Mouse (Mus musculus) liver, embryonic 14.5 days (tissue): ENCODE measurements around the gene Tmem82. TPM values are rescaled to one million over a fixed set of nuclear protein-coding genes. Genes with fewer than 3 reads are reported as not detected.

Experiments used
- ATAC-seq: fragments of 200-750 bp; cut with Nextera tagmentation; 2 replicates; pipeline ENCODE4 v1.8.0; 2017; ENCODE audit warnings: moderate number of reproducible peaks, mild to moderate bottlenecking, moderate library complexity; ENCODE audit not compliant: insufficient read depth
- DNase-seq, 3 experiments: peaks; one replicate each; pipeline ENCODE4 v3.0.0-alpha.2; 2012 to 2013; ENCODE audit warnings: low read depth in 3 of 3, low spot score in 3 of 3
- H3K27ac ChIP-seq: fragments of 300-500 bp; sonication (generic); 2 replicates; pipeline ENCODE4 v1.5.1; 2014; ENCODE audit warnings: moderate library complexity, mild to moderate bottlenecking, control low read depth, inconsistent platforms
- H3K27me3 ChIP-seq: fragments of 300-500 bp; sonication (generic); 2 replicates; pipeline ENCODE4 v1.6.1; 2014; ENCODE audit warnings: mild to moderate bottlenecking, low read length, moderate library complexity; ENCODE audit not compliant: control insufficient read depth, insufficient read depth
- H3K36me3 ChIP-seq: fragments of 300-500 bp; sonication (generic); replicated peaks from 2 replicates; pipeline ENCODE4 v1.6.1; 2014; ENCODE audit warnings: low read depth; ENCODE audit not compliant: control insufficient read depth, insufficient read depth
- H3K4me1 ChIP-seq, 2 experiments: fragments of 200-500 bp in 1 of 2; fragments of 300-500 bp in 1 of 2; sonication (generic) in 1 of 2; replicated peaks; 2 replicates each; pipeline ENCODE4 v1.6.1; 2012 to 2014; ENCODE audit warnings: antibody characterized with exemption in 1 of 2, inconsistent platforms in 1 of 2, low read length in 1 of 2; ENCODE audit not compliant: control insufficient read depth in 2 of 2, insufficient read depth in 2 of 2
- H3K4me2 ChIP-seq: fragments of 300-500 bp; sonication (generic); 2 replicates; pipeline ENCODE4 v1.6.1; 2014; ENCODE audit warnings: low read depth, mild to moderate bottlenecking, control low read depth, moderate library complexity
- H3K4me3 ChIP-seq, 2 experiments: fragments of 200-500 bp in 1 of 2; fragments of 300-500 bp in 1 of 2; sonication (generic) in 1 of 2; 2 replicates each; pipeline ENCODE4 v1.5.1; 2012 to 2014; ENCODE audit warnings: low read depth in 2 of 2, low read length in 2 of 2, mild to moderate bottlenecking in 2 of 2, control low read depth in 1 of 2, inconsistent platforms in 1 of 2, moderate library complexity in 1 of 2; ENCODE audit not compliant: insufficient read depth in 1 of 2
- H3K9ac ChIP-seq: fragments of 300-500 bp; sonication (generic); replicated peaks from 2 replicates; pipeline ENCODE4 v1.6.1; 2014; ENCODE audit warnings: mild to moderate bottlenecking, control low read depth, moderate library complexity
- H3K9me3 ChIP-seq: fragments of 300-500 bp; sonication (generic); 2 replicates; pipeline ENCODE4 v1.6.1; 2016; ENCODE audit warnings: low read length, mixed read lengths; ENCODE audit not compliant: control insufficient read depth
- CTCF ChIP-seq: IDR thresholded peaks from 2 replicates; pipeline ENCODE4 v1.5.1; 2016; ENCODE audit warnings: antibody characterized with exemption, low read depth, control low read depth
- EP300 ChIP-seq: IDR thresholded peaks from 2 replicates; pipeline ENCODE4 v1.6.1; 2016; ENCODE audit warnings: antibody characterized with exemption, low read depth
- WGBS: fragments of 180-500 bp; shearing (Covaris S2); extraction: QIAGEN DNeasy Blood & Tissue Kit; methylation state at CpG from one replicate; pipeline ENCODE4 v1.1.7; 2014; ENCODE audit not compliant: insufficient replicate concordance; 5-methylcytosine and 5-hydroxymethylcytosine counted together
- polyA plus RNA-seq, 2 experiments: library from polyadenylated mRNA; depleted of rRNA in 1 of 2; stranded (reverse) in 1 of 2; unstranded in 1 of 2; fragments of >200 nt; fragmentation: Nextera tagmentation in 1 of 2; extraction: Ambion mirVana in 1 of 2; gene quantifications; 2 replicates each; pipeline versions ENCODE4 v1.2.1 to v1.2.3; 2012 to 2014

Tmem82 gene
- polyA plus RNA-seq, 2 experiments = 2.1 to 2.2 TPM

GRCm38 (mm10) chr4:141660884-141661283, 42.5 kb upstream of the Tmem82 start:
- H3K4me3 ChIP-seq = no peak overlapping the region
- H3K27me3 ChIP-seq = no peaks in the 10 kb centered on the region
- DNase-seq = no peak
- H3K4me2 ChIP-seq = no peak overlapping the region
- no peaks in the 10 kb centered on the region for H3K36me3 ChIP-seq
- ATAC-seq = no peak
- H3K9ac ChIP-seq = no peak overlapping the region
- WGBS = 85% methylated on average over 11 of the region's 11 CpGs
- H3K9me3 ChIP-seq = no peaks in the 10 kb centered on the region
- no peak overlapping the region for H3K27ac ChIP-seq
- peaks cover 7 to 20% of the 10 kb centered on the region in 2 experiments for H3K4me1 ChIP-seq
- no peak for TF ChIP-seq CTCF
- TF ChIP-seq EP300 = no peak

GRCm38 (mm10) chr4:141659739-141660138, 41.3 kb upstream of the Tmem82 start:
- Histone ChIP-seq H3K36me3 (no peaks in the 10 kb centered on the region), H3K27me3 (no peaks in the 10 kb centered on the region), H3K4me3 (no peak overlapping the region), H3K9ac (no peak overlapping the region), H3K4me2 (no peak overlapping the region), H3K4me1 (peaks cover 7 to 18% of the 10 kb centered on the region in 2 experiments), H3K9me3 (no peaks in the 10 kb centered on the region), H3K27ac (no peak overlapping the region)
- peak; percentile 58 for TF ChIP-seq CTCF
- TF ChIP-seq EP300 = no peak
- DNase-seq (no peak), ATAC-seq (no peak)
- WGBS = 73% methylated on average over 4 of the region's 4 CpGs

- Histone ChIP-seq H3K4me2 (no peak overlapping the region), H3K27ac (no peak overlapping the region), H3K9me3 (no peaks in the 10 kb centered on the region), H3K4me1 (peaks cover 7 to 14% of the 10 kb centered on the region in 2 experiments), H3K9ac (no peak overlapping the region), H3K36me3 (no peaks in the 10 kb centered on the region), H3K27me3 (no peaks in the 10 kb centered on the region), H3K4me3 (no peak overlapping the region)
- ATAC-seq (no peak), DNase-seq (no peak)
- 80% methylated on average over 6 of the region's 6 CpGs for WGBS
- TF ChIP-seq EP300 (no peak), CTCF (no peak)
These were observed 40.5 kb upstream of the Tmem82 start for GRCm38 (mm10) chr4:141658846-141659484.

GRCm38 (mm10) chr4:141656932-141657331, 38.5 kb upstream of the Tmem82 start:
- H3K4me3 ChIP-seq = no peak overlapping the region
- H3K27ac ChIP-seq = no peak overlapping the region
- no peaks in the 10 kb centered on the region for H3K27me3 ChIP-seq
- no peak overlapping the region for H3K9ac ChIP-seq
- DNase-seq (no peak), ATAC-seq (peak; percentile 36; the same call in 1 of the 2 replicates)
- 78% methylated on average over 8 of the region's 8 CpGs for WGBS
- H3K4me2 ChIP-seq = no peak overlapping the region
- peaks cover 0 to 8% of the 10 kb centered on the region in 2 experiments; a peak in 2 of 4 replicates for H3K4me1 ChIP-seq
- TF ChIP-seq EP300 = no peak
- no peaks in the 10 kb centered on the region for H3K9me3 ChIP-seq
- no peaks in the 10 kb centered on the region for H3K36me3 ChIP-seq

- no peak overlapping the region for H3K27ac ChIP-seq
These were observed 37.6 kb upstream of the Tmem82 start for GRCm38 (mm10) chr4:141655908-141656608.

More at GRCm38 (mm10) chr4:141655908-141656608, 37.6 kb upstream of the Tmem82 start:
- Histone ChIP-seq H3K4me1 (peaks cover 0 to 8% of the 10 kb centered on the region in 2 experiments; a peak in 2 of 4 replicates), H3K9me3 (no peaks in the 10 kb centered on the region), H3K9ac (no peak overlapping the region), H3K36me3 (no peaks in the 10 kb centered on the region), H3K27me3 (no peaks in the 10 kb centered on the region), H3K4me3 (no peak overlapping the region), H3K4me2 (no peak overlapping the region)
- no peak for DNase-seq
- WGBS = 38% methylated on average over 12 of the region's 12 CpGs
- ATAC-seq = no peak
- no peak for TF ChIP-seq CTCF
- no peak for TF ChIP-seq EP300
